Mouse (Mus musculus): ENCODE results near the gene Gabrr2. TPM values are rescaled to one million over a fixed set of nuclear protein-coding genes. Genes with fewer than 3 reads are reported as not detected.
"Not testable (repeated sequence)": the region's sequence is repeated elsewhere in the genome, so short reads cannot be mapped to it uniquely, and the experiment has no call there.

Gabrr2 gene
- polyA plus RNA-seq, 1 experiment from 2014 or later, result 0.39 TPM

DNA sequence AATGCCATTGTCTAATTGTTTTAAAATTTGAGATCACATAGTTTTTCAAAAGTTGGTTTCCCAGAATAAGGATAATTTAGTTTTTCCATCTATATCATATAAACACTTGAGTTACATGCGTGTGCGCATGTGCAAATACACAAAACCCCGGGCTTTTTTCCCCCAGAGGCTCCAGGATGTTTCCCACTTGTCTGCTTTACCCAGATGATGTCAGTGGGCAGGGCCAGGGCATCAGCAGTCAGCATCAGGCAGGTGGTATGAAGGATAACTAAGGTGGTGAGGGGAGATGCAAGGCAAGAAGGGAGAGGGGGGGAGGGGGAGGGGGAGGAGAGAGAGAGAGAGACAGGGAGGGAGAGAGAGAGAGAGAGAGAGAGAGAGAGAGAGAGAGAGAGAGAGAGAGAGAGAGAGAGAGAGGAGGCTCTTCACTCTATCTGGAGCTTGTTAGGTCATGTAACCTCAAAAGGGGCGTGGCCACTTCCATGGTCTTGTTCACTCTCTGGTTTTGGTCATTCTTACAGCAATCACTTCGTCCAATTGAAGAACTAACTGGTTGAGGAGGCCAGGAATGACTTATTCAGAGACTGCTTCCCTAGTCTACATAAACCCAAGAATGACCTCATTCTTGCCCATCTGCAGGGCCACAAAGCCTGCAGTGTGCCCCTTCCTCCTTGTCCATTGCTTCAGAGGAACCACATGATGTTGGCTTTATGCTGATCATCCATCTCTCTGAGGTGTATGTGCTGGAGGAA, 13.2 kb downstream of the Gabrr2 start:
- no peak overlapping the region for H3K27ac ChIP-seq (ENCODE audit: low read depth, low read length)
- no peaks in the 10 kb centered on the region for H3K9me3 ChIP-seq (ENCODE audit: control insufficient read depth, low read length)
- ATAC-seq (ENCODE audit: low FRiP score), result no peak
- no peak for DNase-seq (ENCODE audit: low spot score)
- H3K9ac ChIP-seq (ENCODE audit: low read depth, low read length), result no peak overlapping the region
- H3K4me3 ChIP-seq (ENCODE audit: low read depth, low read length), result no peak overlapping the region
- no peaks in the 10 kb centered on the region for H3K27me3 ChIP-seq (ENCODE audit: control insufficient read depth, insufficient read depth, low read length)
- no peaks in the 10 kb centered on the region for H3K4me1 ChIP-seq (replicated peaks; ENCODE audit: control insufficient read depth, insufficient read depth, low read length)
- no peak overlapping the region for H3K4me2 ChIP-seq (replicated peaks; ENCODE audit: low read depth, low read length)
- 83% methylated on average over 5 of the region's 5 CpGs for WGBS
- H3K36me3 ChIP-seq (ENCODE audit: control insufficient read depth, insufficient read depth, low read length), result no peaks in the 10 kb centered on the region

DNA sequence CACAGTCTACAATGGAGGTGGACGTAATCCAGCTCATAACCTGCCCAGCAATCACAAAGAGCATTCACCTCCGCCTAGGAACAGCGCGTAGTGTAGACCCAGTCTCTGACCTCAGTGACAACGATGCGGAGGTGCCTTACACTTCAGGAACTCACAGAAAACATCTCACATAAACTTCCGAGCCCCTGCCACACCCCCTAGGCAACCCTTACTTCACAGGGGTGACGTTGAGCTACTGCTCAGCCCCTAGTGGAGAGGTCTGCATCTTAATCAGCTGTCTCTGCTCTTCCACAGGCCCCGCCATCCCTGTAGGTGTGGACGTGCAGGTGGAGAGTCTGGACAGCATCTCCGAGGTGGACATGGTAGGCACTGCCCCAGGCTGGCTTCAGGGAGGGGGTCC, 14.4 kb downstream of the Gabrr2 start:
- H3K4me1 ChIP-seq (replicated peaks; ENCODE audit: control insufficient read depth, insufficient read depth, low read length), result no peaks in the 10 kb centered on the region
- 80% methylated on average over 11 of the region's 11 CpGs for WGBS
- no peak overlapping the region for H3K4me3 ChIP-seq (ENCODE audit: low read depth, low read length)
- no peak for DNase-seq (ENCODE audit: low spot score)
- no peak overlapping the region for H3K4me2 ChIP-seq (replicated peaks; ENCODE audit: low read depth, low read length)
- H3K9ac ChIP-seq (ENCODE audit: low read depth, low read length), result no peak overlapping the region
- H3K27ac ChIP-seq (ENCODE audit: low read depth, low read length), result no peak overlapping the region
- H3K9me3 ChIP-seq (ENCODE audit: control insufficient read depth, low read length), result no peaks in the 10 kb centered on the region
- no peaks in the 10 kb centered on the region for H3K27me3 ChIP-seq (ENCODE audit: control insufficient read depth, insufficient read depth, low read length)
- no peaks in the 10 kb centered on the region for H3K36me3 ChIP-seq (ENCODE audit: control insufficient read depth, insufficient read depth, low read length)
- ATAC-seq (ENCODE audit: low FRiP score), result no peak

DNA sequence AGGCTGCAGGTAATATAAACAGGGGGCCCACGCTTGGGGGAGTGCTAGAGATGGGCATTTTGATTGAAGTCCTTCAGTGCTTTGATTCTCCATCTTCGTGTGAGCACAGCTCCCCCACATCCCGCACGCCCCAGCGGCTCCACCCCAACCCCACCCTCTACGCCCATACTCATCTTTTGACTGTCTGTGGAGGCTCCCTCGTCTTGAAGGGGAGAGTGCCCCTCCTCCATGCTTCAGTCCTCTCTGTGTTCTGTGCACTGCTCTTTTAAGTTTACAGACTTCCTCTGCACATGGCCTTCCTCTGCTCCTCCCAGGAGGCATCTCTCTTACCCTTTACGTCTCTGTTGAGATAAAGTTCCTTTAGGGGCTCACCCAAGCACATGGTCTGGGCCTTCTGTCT, 14.9 kb downstream of the Gabrr2 start:
- no peak for ATAC-seq (ENCODE audit: low FRiP score)

DNA sequence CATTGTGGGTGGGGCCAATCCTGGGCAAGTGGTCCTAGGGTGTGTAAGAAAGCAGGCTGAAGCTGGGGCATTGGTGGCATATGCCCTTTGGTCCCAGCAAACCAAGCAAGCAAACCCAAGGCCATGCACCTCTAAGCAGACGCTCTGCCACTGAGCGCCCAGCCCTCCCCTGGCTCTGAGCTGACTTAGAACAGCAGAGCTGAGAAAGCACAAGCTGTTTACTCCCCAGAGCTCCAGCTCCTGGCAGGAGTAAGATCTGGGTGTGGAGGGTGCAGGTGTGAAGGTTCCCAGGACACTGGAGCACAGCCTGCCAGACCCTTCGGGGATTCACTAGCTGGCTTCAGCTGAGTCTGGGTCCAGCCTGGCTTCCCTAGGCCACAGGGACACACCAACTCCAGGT, 15.7 kb downstream of the Gabrr2 start:
- H3K27me3 ChIP-seq (ENCODE audit: control insufficient read depth, insufficient read depth, low read length), result no peaks in the 10 kb centered on the region
- no peaks in the 10 kb centered on the region for H3K9me3 ChIP-seq (ENCODE audit: control insufficient read depth, low read length)
- DNase-seq (ENCODE audit: low spot score), result no peak
- H3K4me1 ChIP-seq (replicated peaks; ENCODE audit: control insufficient read depth, insufficient read depth, low read length), result no peaks in the 10 kb centered on the region
- no peak overlapping the region for H3K9ac ChIP-seq (ENCODE audit: low read depth, low read length)
- no peak overlapping the region for H3K4me3 ChIP-seq (ENCODE audit: low read depth, low read length)
- ATAC-seq (ENCODE audit: low FRiP score), result no peak
- H3K36me3 ChIP-seq (ENCODE audit: control insufficient read depth, insufficient read depth, low read length), result no peaks in the 10 kb centered on the region
- no peak overlapping the region for H3K27ac ChIP-seq (ENCODE audit: low read depth, low read length)
- WGBS, result 88% methylated on average over 3 of the region's 3 CpGs
- no peak overlapping the region for H3K4me2 ChIP-seq (replicated peaks; ENCODE audit: low read depth, low read length)

More for the DNA sequence above, 14.9 kb downstream of the Gabrr2 start:
- Histone ChIP-seq H3K4me1 (replicated peaks; ENCODE audit: control insufficient read depth, insufficient read depth, low read length) (no peaks in the 10 kb centered on the region), H3K27ac (ENCODE audit: low read depth, low read length) (no peak overlapping the region), H3K9me3 (ENCODE audit: control insufficient read depth, low read length) (no peaks in the 10 kb centered on the region), H3K36me3 (ENCODE audit: control insufficient read depth, insufficient read depth, low read length) (no peaks in the 10 kb centered on the region), H3K4me2 (replicated peaks; ENCODE audit: low read depth, low read length) (no peak overlapping the region), H3K27me3 (ENCODE audit: control insufficient read depth, insufficient read depth, low read length) (no peaks in the 10 kb centered on the region), H3K4me3 (ENCODE audit: low read depth, low read length) (no peak overlapping the region), H3K9ac (ENCODE audit: low read depth, low read length) (no peak overlapping the region)
- WGBS, result 64% methylated on average over 8 of the region's 8 CpGs
- DNase-seq (ENCODE audit: low spot score), result no peak

DNA sequence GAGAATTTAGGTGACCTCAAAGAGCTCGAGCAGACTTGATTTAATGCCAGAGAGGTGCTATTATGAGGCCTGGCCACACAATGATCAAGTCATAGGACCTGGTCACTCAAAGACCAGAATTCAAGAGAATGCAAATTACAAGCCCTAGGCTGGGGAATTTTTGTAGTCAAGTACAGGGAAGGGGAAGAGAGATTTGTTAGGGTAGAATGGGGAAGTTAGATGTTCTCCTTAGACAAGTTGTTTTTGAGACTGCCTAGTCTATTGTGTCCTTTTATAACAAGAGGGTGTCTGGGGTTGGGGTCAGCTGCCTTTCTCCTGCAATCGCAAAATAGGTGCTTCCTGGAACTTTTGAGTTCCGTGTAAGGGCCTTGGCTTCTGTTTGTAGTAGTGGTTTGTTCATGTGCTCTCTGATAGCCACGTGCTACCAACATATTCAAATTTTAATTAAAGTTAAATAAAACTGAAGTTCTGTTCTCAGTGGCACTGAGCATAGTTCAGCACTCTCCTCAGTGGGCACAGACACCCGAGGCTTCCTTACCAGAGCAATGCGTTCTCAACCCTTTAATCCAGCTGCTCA, 36.4 kb downstream of the Gabrr2 start:
- Histone ChIP-seq H3K9me3 (ENCODE audit: control insufficient read depth, low read length) (no peaks in the 10 kb centered on the region), H3K4me2 (replicated peaks; ENCODE audit: low read depth, low read length) (no peak overlapping the region), H3K9ac (ENCODE audit: low read depth, low read length) (no peak overlapping the region), H3K4me3 (ENCODE audit: low read depth, low read length) (no peak overlapping the region), H3K4me1 (replicated peaks; ENCODE audit: control insufficient read depth, insufficient read depth, low read length) (no peaks in the 10 kb centered on the region), H3K36me3 (ENCODE audit: control insufficient read depth, insufficient read depth, low read length) (no peaks in the 10 kb centered on the region), H3K27me3 (ENCODE audit: control insufficient read depth, insufficient read depth, low read length) (no peaks in the 10 kb centered on the region), H3K27ac (ENCODE audit: low read depth, low read length) (no peak overlapping the region)
- no peak for DNase-seq (ENCODE audit: low spot score)
- no peak for ATAC-seq (ENCODE audit: low FRiP score)
- 85% methylated on average over 6 of the region's 6 CpGs for WGBS

DNA sequence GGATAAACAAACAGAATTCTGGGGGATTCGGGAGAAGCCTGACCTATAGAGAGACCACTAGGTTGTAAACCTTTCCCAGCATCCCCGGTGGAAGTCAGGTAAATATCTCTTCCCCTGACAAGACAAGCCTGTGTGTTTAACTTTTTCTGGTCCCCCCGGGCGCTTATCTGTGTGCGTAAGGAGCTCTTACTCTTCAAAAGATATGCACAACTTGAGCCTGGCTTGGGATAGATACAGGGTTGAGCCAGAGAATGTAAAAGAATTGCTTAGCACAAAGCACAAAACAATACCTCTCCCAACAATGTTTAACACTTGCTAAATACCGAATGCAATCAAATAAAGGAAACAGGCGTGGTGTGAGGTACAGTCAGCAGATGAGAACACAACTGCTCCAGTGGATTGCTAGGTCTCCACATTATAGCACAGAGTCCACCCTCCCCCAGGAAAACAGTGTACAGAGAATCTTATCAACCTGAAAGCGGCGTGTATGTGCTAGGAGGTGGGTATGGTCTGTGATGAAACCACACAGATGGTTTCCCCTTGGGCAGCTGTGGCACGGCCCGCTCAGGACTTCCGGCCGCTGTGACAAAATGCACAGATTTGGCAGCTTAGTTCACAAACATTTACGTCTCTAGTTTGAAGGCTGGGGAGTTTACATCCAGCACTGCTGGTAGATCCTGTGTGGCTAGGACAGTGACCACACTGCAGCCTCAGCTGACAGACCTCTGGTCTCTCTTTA, 47.1 kb downstream of the Gabrr2 start:
- Histone ChIP-seq H3K36me3 (ENCODE audit: control insufficient read depth, insufficient read depth, low read length) (no peaks in the 10 kb centered on the region), H3K27ac (ENCODE audit: low read depth, low read length) (no peak overlapping the region), H3K4me2 (replicated peaks; ENCODE audit: low read depth, low read length) (no peak overlapping the region), H3K4me3 (ENCODE audit: low read depth, low read length) (no peak overlapping the region), H3K4me1 (replicated peaks; ENCODE audit: control insufficient read depth, insufficient read depth, low read length) (no peaks in the 10 kb centered on the region), H3K9ac (ENCODE audit: low read depth, low read length) (no peak overlapping the region), H3K9me3 (ENCODE audit: control insufficient read depth, low read length) (no peaks in the 10 kb centered on the region), H3K27me3 (ENCODE audit: control insufficient read depth, insufficient read depth, low read length) (no peaks in the 10 kb centered on the region)
- DNase-seq (ENCODE audit: low spot score), result no peak
- 86% methylated on average over 14 of the region's 14 CpGs for WGBS
- no peak for ATAC-seq (ENCODE audit: low FRiP score)

DNA sequence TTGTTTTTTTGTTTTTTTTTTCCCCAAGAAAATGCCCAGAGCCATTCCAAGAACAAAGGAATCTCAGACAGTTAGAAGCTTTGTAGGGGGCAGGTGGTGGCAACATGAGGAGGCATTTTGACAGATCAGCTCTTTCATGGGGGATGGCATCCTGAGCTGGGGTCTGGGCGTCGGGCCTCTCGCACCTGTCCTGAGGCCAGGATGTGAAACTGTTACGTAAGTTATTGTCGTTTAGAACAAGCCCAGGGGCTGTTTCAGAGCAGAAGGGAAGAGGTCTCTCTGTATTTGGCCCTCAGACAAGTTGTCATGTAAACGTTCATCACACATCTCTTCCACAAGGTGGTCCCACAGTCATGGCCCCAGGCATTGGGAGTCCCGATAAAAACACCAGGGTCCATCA, 48.0 kb downstream of the Gabrr2 start:
- Histone ChIP-seq H3K36me3 (ENCODE audit: control insufficient read depth, insufficient read depth, low read length) (no peaks in the 10 kb centered on the region), H3K4me2 (replicated peaks; ENCODE audit: low read depth, low read length) (no peak overlapping the region), H3K9me3 (ENCODE audit: control insufficient read depth, low read length) (no peaks in the 10 kb centered on the region), H3K4me3 (ENCODE audit: low read depth, low read length) (no peak overlapping the region), H3K27ac (ENCODE audit: low read depth, low read length) (no peak overlapping the region), H3K27me3 (ENCODE audit: control insufficient read depth, insufficient read depth, low read length) (no peaks in the 10 kb centered on the region), H3K9ac (ENCODE audit: low read depth, low read length) (no peak overlapping the region), H3K4me1 (replicated peaks; ENCODE audit: control insufficient read depth, insufficient read depth, low read length) (no peaks in the 10 kb centered on the region)
- ATAC-seq (ENCODE audit: low FRiP score), result no peak
- no peak for DNase-seq (ENCODE audit: low spot score)
- WGBS, result 88% methylated on average over 7 of the region's 7 CpGs

DNA sequence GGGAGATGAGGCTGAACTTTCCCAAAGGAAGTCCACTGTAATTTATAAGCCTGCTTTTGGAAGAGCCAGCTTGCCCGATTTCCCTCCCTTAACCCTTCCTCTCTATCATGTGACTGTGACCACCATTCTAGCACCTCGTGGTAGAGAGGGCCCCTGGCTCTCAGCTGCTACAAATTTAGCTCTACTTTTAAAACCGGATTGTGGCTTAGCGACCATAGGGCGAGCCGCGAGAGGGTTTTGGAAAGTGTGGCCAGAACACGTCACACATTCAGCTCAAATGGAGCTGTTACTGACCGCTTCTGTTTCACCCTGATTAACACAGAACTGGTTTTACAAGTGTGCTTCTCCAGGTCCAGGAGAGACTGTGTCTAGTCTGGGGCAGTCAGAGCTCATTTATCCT, 48.6 kb downstream of the Gabrr2 start:
- Histone ChIP-seq H3K36me3 (ENCODE audit: control insufficient read depth, insufficient read depth, low read length) (no peaks in the 10 kb centered on the region), H3K27ac (ENCODE audit: low read depth, low read length) (no peak overlapping the region), H3K9ac (ENCODE audit: low read depth, low read length) (no peak overlapping the region), H3K4me1 (replicated peaks; ENCODE audit: control insufficient read depth, insufficient read depth, low read length) (no peaks in the 10 kb centered on the region), H3K9me3 (ENCODE audit: control insufficient read depth, low read length) (no peaks in the 10 kb centered on the region), H3K27me3 (ENCODE audit: control insufficient read depth, insufficient read depth, low read length) (no peaks in the 10 kb centered on the region), H3K4me3 (ENCODE audit: low read depth, low read length) (no peak overlapping the region), H3K4me2 (replicated peaks; ENCODE audit: low read depth, low read length) (no peak overlapping the region)
- no peak for ATAC-seq (ENCODE audit: low FRiP score)
- DNase-seq (ENCODE audit: low spot score), result no peak
- WGBS, result 89% methylated on average over 9 of the region's 9 CpGs

DNA sequence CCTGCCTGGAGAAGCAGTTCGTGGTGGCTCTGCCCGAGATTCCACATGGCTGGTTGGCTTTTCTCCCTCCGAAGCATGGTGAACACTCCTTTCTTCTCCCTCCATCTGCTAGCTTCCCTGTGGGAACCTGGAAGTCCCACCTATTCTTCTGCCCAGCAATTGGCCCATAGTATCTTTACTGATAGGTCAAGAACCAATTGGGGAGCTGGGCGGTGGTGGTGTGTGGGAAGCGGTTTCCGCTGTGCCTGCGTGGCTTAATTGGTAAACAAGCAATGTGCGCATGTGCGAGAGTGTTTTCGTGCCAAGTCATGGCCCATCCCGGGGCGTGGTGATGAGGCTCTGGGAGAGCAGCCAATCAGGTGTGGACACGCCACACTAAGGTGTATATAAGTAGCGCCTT, 50.1 kb downstream of the Gabrr2 start:
- not testable (repeated sequence) for H3K4me2 ChIP-seq (replicated peaks; ENCODE audit: low read depth, low read length); DNase-seq (ENCODE audit: low spot score); H3K4me3 ChIP-seq (ENCODE audit: low read depth, low read length); H3K27ac ChIP-seq (ENCODE audit: low read depth, low read length); H3K27me3 ChIP-seq (ENCODE audit: control insufficient read depth, insufficient read depth, low read length); H3K9ac ChIP-seq (ENCODE audit: low read depth, low read length); H3K9me3 ChIP-seq (ENCODE audit: control insufficient read depth, low read length); H3K36me3 ChIP-seq (ENCODE audit: control insufficient read depth, insufficient read depth, low read length); ATAC-seq (ENCODE audit: low FRiP score); H3K4me1 ChIP-seq (replicated peaks; ENCODE audit: control insufficient read depth, insufficient read depth, low read length)
- WGBS, result 92% methylated on average over 13 of the region's 14 CpGs

Data from hindbrain, embryonic 11.5 days (tissue).